Mouse (Mus musculus) midbrain, embryonic 15.5 days (tissue): ENCODE data around the gene Mtmr10. TPM values are rescaled to one million over a fixed set of nuclear protein-coding genes. Genes with fewer than 3 reads are reported as not detected.

Source experiments
- ATAC-seq: fragments of 200-750 bp; cut with Nextera tagmentation; replicated peaks from 2 replicates; pipeline ENCODE4 v1.8.0; 2017; ENCODE audit warnings: moderate TSS enrichment
- H3K27ac ChIP-seq: fragments of 300-500 bp; sonication (generic); 2 replicates; pipeline ENCODE4 v1.5.1; 2015; ENCODE audit warnings: mild to moderate bottlenecking, inconsistent platforms
- H3K27me3 ChIP-seq: fragments of 300-500 bp; sonication (generic); replicated peaks from 2 replicates; pipeline ENCODE4 v1.6.1; 2015; ENCODE audit warnings: inconsistent platforms
- H3K36me3 ChIP-seq: fragments of 300-500 bp; sonication (generic); replicated peaks from 2 replicates; pipeline ENCODE4 v1.6.1; 2015; ENCODE audit warnings: inconsistent platforms
- H3K4me1 ChIP-seq: fragments of 300-500 bp; sonication (generic); 2 replicates; pipeline ENCODE4 v1.6.1; 2015; ENCODE audit warnings: inconsistent platforms
- H3K4me2 ChIP-seq: fragments of 300-500 bp; sonication (generic); 2 replicates; pipeline ENCODE4 v1.6.1; 2015; ENCODE audit warnings: inconsistent platforms, mild to moderate bottlenecking, moderate library complexity
- H3K4me3 ChIP-seq: fragments of 300-500 bp; sonication (generic); 2 replicates; pipeline ENCODE4 v1.5.1; 2015; ENCODE audit warnings: mild to moderate bottlenecking, inconsistent platforms
- H3K9ac ChIP-seq: fragments of 300-500 bp; sonication (generic); 2 replicates; pipeline ENCODE4 v1.6.1; 2015; ENCODE audit warnings: mild to moderate bottlenecking, inconsistent platforms
- H3K9me3 ChIP-seq: fragments of 300-500 bp; sonication (generic); 2 replicates; pipeline ENCODE4 v1.6.1; 2016; ENCODE audit warnings: inconsistent platforms
- WGBS: fragments of 180-500 bp; shearing (Covaris S2); methylation state at CpG from one replicate; pipeline ENCODE4 v1.1.7; 2015; ENCODE audit warnings: mixed read lengths; 5-methylcytosine and 5-hydroxymethylcytosine counted together
- polyA plus RNA-seq: library from polyadenylated mRNA; unstranded; fragments of >200 nt; fragmentation: Nextera tagmentation; extraction: Ambion mirVana; gene quantifications from 2 replicates; pipeline ENCODE4 v1.2.1, GENCODE M21; 2015

Mtmr10 gene
- polyA plus RNA-seq, result 9.5 and 9.6 TPM in 2 replicates

DNA sequence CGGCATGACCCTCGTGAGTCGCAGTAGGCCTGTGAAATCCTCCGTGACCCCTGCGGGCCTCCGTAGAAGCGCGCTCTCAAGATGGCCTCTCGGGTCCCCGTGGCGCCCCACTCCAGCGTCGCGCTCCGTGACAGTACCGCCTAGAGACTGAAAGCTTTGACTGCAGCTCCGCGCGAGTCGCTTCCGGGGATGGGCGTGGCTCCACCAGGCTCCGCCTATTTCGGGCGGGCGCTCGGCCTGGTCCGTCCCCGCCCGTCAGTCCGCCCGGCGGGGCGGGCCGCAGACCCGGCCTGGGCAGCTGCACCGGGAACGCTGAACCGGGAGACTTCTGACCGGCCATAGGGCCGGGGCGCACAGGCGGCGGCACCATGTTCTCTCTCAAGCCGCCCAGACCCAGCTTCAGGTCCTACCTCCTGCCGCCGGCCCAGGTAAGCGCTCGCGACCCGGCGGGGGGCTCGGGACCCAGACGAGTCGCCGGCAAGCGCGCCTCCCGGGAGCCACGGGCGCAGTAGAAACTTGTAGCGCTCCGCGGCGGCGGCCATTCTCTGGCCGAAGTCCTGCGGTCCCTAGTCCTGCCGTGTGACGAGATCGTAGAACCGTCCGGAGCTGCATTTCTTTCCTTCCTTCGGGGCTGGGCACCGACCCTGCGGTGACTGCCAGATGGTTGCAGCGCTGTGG, at the start of gene Mtmr10:
Gene Mtmr10, plus strand, starts transcription at position 240 of the 678 bp plus-strand sequence.
- Histone ChIP-seq H3K4me1 (peaks cover 11% of the 10 kb centered on the region), H3K4me2 (peak within 1 kb of the TSS; percentile 50), H3K27ac (peak within 1 kb of the TSS; percentile 79), H3K9me3 (no peaks in the 10 kb centered on the region), H3K4me3 (peak within 1 kb of the TSS; percentile 72), H3K36me3 (no peaks in the 10 kb centered on the region), H3K27me3 (no peaks in the 10 kb centered on the region), H3K9ac (peak within 1 kb of the TSS; percentile 72)
- under 1% methylated on average over 77 of the region's 77 CpGs for WGBS
- ATAC-seq, result peak; percentile 99

GRCm38 (mm10) chr7:64237747-64238146, 49.7 kb upstream of the Mtmr10 start:
- H3K9me3 ChIP-seq, result no peaks in the 10 kb centered on the region
- no peak overlapping the region for H3K4me2 ChIP-seq
- no peaks in the 10 kb centered on the region for H3K27me3 ChIP-seq
- H3K4me1 ChIP-seq, result no peaks in the 10 kb centered on the region
- H3K36me3 ChIP-seq, result no peaks in the 10 kb centered on the region
- no peak overlapping the region for H3K27ac ChIP-seq
- ATAC-seq, result no peak
- 93% methylated on average over 8 of the region's 8 CpGs for WGBS
- H3K9ac ChIP-seq, result no peak overlapping the region
- no peak overlapping the region for H3K4me3 ChIP-seq

DNA sequence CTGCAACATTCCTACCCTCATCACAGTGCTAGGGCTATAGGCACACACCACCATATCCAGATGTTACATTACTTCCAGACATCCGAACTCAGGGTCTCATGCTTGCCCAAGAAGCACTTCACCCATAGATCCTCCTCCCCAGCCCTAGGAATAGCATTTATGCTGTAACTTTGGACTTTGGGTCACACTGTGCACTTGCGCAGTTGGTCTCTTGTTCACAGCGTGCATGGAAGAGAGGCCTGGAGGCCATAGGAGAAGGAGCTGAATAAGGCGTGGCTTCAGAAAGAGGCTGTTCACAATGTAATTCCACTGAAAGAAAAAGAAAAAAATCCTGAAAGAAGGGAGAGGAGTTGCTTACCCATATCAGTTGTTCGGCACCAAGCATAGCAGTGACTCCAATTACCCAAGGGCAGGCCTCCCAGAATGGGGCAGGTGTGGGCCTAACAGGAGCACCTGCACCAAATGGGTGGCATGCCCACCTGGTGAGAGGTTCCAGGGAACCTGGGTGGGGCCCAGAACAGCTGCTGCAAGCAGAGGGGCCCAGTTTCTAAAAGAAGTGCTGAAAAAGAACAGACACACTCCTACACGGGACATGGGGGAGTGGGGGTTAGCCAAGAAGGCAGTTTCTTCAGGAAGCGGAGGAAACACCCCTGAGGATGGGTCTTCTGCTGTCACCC, 48.9 kb upstream of the Mtmr10 start:
- no peak overlapping the region for H3K9ac ChIP-seq
- 87% methylated on average over 7 of the region's 7 CpGs for WGBS
- H3K27me3 ChIP-seq, result no peaks in the 10 kb centered on the region
- no peak overlapping the region for H3K4me2 ChIP-seq
- H3K4me1 ChIP-seq, result no peaks in the 10 kb centered on the region
- ATAC-seq, result no peak
- no peaks in the 10 kb centered on the region for H3K36me3 ChIP-seq
- no peak overlapping the region for H3K4me3 ChIP-seq
- no peak overlapping the region for H3K27ac ChIP-seq
- no peaks in the 10 kb centered on the region for H3K9me3 ChIP-seq

GRCm38 (mm10) chr7:64239138-64239805, 48.2 kb upstream of the Mtmr10 start:
- no peak for ATAC-seq
- Histone ChIP-seq H3K9me3 (no peaks in the 10 kb centered on the region), H3K4me2 (no peak overlapping the region), H3K36me3 (no peaks in the 10 kb centered on the region), H3K9ac (no peak overlapping the region), H3K27ac (no peak overlapping the region), H3K4me1 (no peaks in the 10 kb centered on the region), H3K27me3 (no peaks in the 10 kb centered on the region), H3K4me3 (no peak overlapping the region)
- 91% methylated on average over 9 of the region's 9 CpGs for WGBS

DNA sequence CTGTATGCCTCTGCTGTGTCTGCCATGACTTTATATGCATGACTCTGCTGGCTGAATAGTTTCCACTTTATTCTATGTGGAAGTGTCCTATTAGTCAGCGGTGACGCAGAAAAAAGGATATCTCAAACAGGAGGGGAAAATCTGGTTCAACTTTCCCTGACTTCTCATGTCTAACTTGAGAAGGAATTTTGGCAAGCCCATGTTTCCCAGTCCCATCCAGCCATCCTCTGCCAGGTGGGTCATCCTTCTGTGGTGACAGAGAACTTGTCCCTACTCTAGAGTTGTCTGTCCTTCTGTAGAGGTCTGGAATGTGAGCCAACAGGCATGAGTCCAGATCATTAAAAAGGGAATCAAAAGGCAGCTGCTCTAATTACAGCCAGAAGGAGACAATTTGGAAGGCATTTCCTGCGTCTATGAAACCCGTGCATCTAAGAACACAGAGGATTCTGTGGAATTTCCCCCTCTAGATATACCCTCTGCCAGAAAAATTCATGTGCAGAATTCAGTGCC, 47.6 kb upstream of the Mtmr10 start:
- no peaks in the 10 kb centered on the region for H3K36me3 ChIP-seq
- H3K4me1 ChIP-seq, result no peaks in the 10 kb centered on the region
- no peak overlapping the region for H3K27ac ChIP-seq
- ATAC-seq, result no peak
- no peak overlapping the region for H3K4me3 ChIP-seq
- H3K4me2 ChIP-seq, result no peak overlapping the region
- H3K27me3 ChIP-seq, result no peaks in the 10 kb centered on the region
- H3K9ac ChIP-seq, result no peak overlapping the region
- WGBS, result 80% methylated on average over 4 of the region's 4 CpGs
- no peaks in the 10 kb centered on the region for H3K9me3 ChIP-seq

- Histone ChIP-seq H3K4me1 (no peaks in the 10 kb centered on the region), H3K4me2 (no peak overlapping the region), H3K27ac (no peak overlapping the region), H3K9ac (no peak overlapping the region), H3K4me3 (no peak overlapping the region), H3K9me3 (no peaks in the 10 kb centered on the region), H3K27me3 (no peaks in the 10 kb centered on the region), H3K36me3 (no peaks in the 10 kb centered on the region)
- 65% methylated on average over 4 of the region's 4 CpGs for WGBS
- ATAC-seq, result no peak
Measured at GRCm38 (mm10) chr7:64242424-64242823, 45.0 kb upstream of the Mtmr10 start.

DNA sequence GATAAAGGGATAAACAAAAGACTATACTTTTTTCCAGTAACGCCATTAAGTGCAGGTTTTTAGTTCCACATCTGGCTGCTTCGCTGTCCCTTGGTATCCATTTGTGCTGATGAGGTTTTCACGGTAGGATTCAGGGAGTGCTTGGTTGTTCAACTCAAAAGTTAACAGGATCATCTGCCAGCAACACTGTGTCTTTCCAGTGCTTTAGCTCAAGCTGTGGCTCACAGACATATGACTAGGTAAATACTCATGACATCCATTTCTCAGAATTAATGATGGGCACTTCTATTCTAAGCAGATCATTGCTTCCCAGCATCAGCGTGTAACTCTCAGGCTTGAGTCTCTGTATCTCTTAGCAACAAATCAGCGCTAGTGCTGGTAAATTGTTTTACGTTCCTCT, 43.1 kb upstream of the Mtmr10 start:
- 86% methylated on average over 6 of the region's 6 CpGs for WGBS
- H3K9ac ChIP-seq, result no peak overlapping the region
- H3K27me3 ChIP-seq, result no peaks in the 10 kb centered on the region
- H3K4me3 ChIP-seq, result no peak overlapping the region
- H3K4me1 ChIP-seq, result no peaks in the 10 kb centered on the region
- no peaks in the 10 kb centered on the region for H3K36me3 ChIP-seq
- no peak for ATAC-seq
- H3K9me3 ChIP-seq, result no peaks in the 10 kb centered on the region
- no peak overlapping the region for H3K27ac ChIP-seq
- H3K4me2 ChIP-seq, result no peak overlapping the region

DNA sequence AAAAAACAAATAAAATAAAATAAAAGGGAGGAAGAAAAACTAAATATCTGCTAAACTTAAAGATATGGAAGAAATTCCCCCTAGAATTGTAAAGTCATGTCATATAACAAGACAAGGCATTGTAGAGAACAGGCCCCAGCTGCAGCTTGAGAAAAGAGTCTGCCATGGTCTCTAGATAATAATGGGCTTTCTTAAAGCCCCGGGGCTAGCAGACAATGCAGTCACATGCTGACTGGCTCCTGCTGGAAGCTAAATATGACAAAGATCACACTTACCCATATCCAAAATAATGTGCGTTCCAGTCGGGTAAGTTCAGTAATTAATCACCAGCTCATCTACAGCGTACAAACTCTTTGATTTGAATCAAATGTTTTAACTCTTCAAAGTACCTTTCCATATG, 40.7 kb upstream of the Mtmr10 start:
- Histone ChIP-seq H3K4me3 (no peak overlapping the region), H3K36me3 (no peaks in the 10 kb centered on the region), H3K4me1 (no peaks in the 10 kb centered on the region), H3K9me3 (no peaks in the 10 kb centered on the region), H3K27me3 (no peaks in the 10 kb centered on the region), H3K27ac (no peak overlapping the region), H3K9ac (no peak overlapping the region), H3K4me2 (no peak overlapping the region)
- 34% methylated on average over 4 of the region's 4 CpGs for WGBS
- no peak for ATAC-seq

GRCm38 (mm10) chr7:64248352-64248751, 39.1 kb upstream of the Mtmr10 start:
- H3K4me1 ChIP-seq, result no peaks in the 10 kb centered on the region
- no peak overlapping the region for H3K4me3 ChIP-seq
- H3K9me3 ChIP-seq, result no peaks in the 10 kb centered on the region
- WGBS, result 92% methylated on average over 1 of the region's 1 CpGs
- no peak overlapping the region for H3K4me2 ChIP-seq
- H3K27ac ChIP-seq, result no peak overlapping the region
- H3K36me3 ChIP-seq, result no peaks in the 10 kb centered on the region
- H3K9ac ChIP-seq, result no peak overlapping the region
- no peaks in the 10 kb centered on the region for H3K27me3 ChIP-seq
- no peak for ATAC-seq

GRCm38 (mm10) chr7:64249715-64250114, 37.7 kb upstream of the Mtmr10 start:
- H3K36me3 ChIP-seq, result no peaks in the 10 kb centered on the region
- no peak for ATAC-seq
- no peak overlapping the region for H3K9ac ChIP-seq
- H3K4me2 ChIP-seq, result no peak overlapping the region
- no peak overlapping the region for H3K27ac ChIP-seq
- no peaks in the 10 kb centered on the region for H3K9me3 ChIP-seq
- H3K4me3 ChIP-seq, result no peak overlapping the region
- WGBS, result 73% methylated on average over 4 of the region's 4 CpGs
- no peaks in the 10 kb centered on the region for H3K27me3 ChIP-seq
- no peaks in the 10 kb centered on the region for H3K4me1 ChIP-seq

DNA sequence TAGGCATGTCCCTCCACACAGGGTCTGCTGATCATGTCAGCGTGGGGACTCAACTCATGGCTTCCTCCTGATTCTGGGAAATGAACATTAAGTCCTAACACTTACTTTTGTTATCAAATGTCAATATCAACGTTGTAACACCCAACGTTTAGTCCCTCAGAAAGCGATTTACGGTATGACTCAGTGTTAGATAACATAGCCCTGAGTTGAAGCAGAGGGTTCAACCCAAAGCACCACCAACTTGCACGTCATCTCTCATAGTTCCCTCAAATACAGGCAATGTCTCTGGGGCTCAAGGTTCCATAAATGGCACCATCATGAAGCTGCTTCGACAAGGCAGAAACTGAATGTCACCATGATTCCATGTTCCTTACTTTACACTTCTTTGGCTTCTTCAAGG, 37.0 kb upstream of the Mtmr10 start:
- Histone ChIP-seq H3K36me3 (no peaks in the 10 kb centered on the region), H3K4me2 (no peak overlapping the region), H3K27me3 (no peaks in the 10 kb centered on the region), H3K9ac (no peak overlapping the region), H3K4me3 (no peak overlapping the region), H3K27ac (no peak overlapping the region), H3K4me1 (no peaks in the 10 kb centered on the region), H3K9me3 (no peaks in the 10 kb centered on the region)
- WGBS, result 94% methylated on average over 7 of the region's 7 CpGs
- no peak for ATAC-seq

DNA sequence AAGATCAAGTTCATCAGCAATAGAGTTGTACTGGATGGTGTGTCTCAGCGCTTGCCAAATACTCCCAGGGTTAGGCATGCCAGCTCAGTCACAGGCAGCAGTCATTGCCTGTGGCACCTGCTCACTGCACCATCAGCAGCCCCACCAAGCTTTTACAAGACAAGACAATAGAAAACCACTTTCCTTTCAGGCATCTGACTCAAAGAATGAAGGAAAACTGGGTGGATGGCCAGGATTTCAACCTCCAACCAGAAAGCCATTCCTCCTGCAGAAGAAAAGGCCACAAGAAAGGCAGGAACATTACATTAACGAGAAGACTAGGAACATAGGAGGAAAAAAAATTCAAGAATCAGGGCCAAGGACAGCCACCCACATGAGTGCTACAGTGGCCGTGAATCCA, 33.7 kb upstream of the Mtmr10 start:
- no peaks in the 10 kb centered on the region for H3K4me1 ChIP-seq
- no peak overlapping the region for H3K9ac ChIP-seq
- 84% methylated on average over 3 of the region's 3 CpGs for WGBS
- no peak overlapping the region for H3K27ac ChIP-seq
- H3K9me3 ChIP-seq, result no peaks in the 10 kb centered on the region
- H3K4me3 ChIP-seq, result no peak overlapping the region
- ATAC-seq, result no peak
- H3K27me3 ChIP-seq, result no peaks in the 10 kb centered on the region
- H3K4me2 ChIP-seq, result no peak overlapping the region
- no peaks in the 10 kb centered on the region for H3K36me3 ChIP-seq
